12 mouse cellular contexts compared by ENCODE assay signal in genomic region chr13:11347787-11348501, GRCm38 (mm10).
DNase-seq lines count a peak whose midpoint lies in the region; ATAC-seq lines count a peak whose summit lies in the region.
"Had no signal": no experiment of that assay in that cellular context is flagged by ENCODE, and none has a peak within 500 bp of the region (broad histone marks: within the 10 kb centered on the region; RNA-seq: fewer than 3 reads in every experiment).

No protein-coding gene starts in this region.

- no peaks in the 10 kb centered on the region for H3K9me3 ChIP-seq in forebrain, embryonic 16.5 days (ENCODE audit: control insufficient read depth, low read length)
- no peaks in the 10 kb centered on the region for H3K9me3 ChIP-seq in midbrain, embryonic 14.5 days (ENCODE audit: control insufficient read depth, low read length)
- H3K9me3 ChIP-seq: stomach, embryonic 15.5 days had no signal

- intact Hi-C loops in left cerebral cortex, postnatal 4 days (cut with DNase I): no loop called here

- WGBS in forebrain, embryonic 16.5 days: 17% methylated on average over 6 of the region's 6 CpGs
- 35% methylated on average over 6 of the region's 6 CpGs for WGBS in midbrain, embryonic 14.5 days

- no peak overlapping the region for H3K4me3 ChIP-seq in forebrain, embryonic 16.5 days (replicated peaks; ENCODE audit: low read length)
- H3K4me3 ChIP-seq in midbrain, embryonic 14.5 days (replicated peaks; ENCODE audit: low read depth, low read length): no peak overlapping the region
- H3K4me3 ChIP-seq: stomach, embryonic 15.5 days had no signal

- no peak overlapping the region for H3K4me2 ChIP-seq in forebrain, embryonic 16.5 days (ENCODE audit: low read length)
- H3K4me2 ChIP-seq in midbrain, embryonic 14.5 days (ENCODE audit: low read length): no peak overlapping the region
- H3K4me2 ChIP-seq: stomach, embryonic 15.5 days had no signal

- H3K27me3 ChIP-seq in forebrain, embryonic 16.5 days (replicated peaks; ENCODE audit: control insufficient read depth, insufficient read depth, low read length): no peaks in the 10 kb centered on the region
- H3K27me3 ChIP-seq in midbrain, embryonic 14.5 days (ENCODE audit: control insufficient read depth, insufficient read depth, low read length): no peaks in the 10 kb centered on the region
- H3K27me3 ChIP-seq: Patski; stomach, embryonic 15.5 days had no signal

- H3K4me1 ChIP-seq in forebrain, embryonic 16.5 days (replicated peaks; ENCODE audit: control insufficient read depth, insufficient read depth, low read length): peaks cover 6% of the 10 kb centered on the region
- no peaks in the 10 kb centered on the region for H3K4me1 ChIP-seq in midbrain, embryonic 14.5 days (ENCODE audit: control insufficient read depth, insufficient read depth, low read length)
- H3K4me1 ChIP-seq: stomach, embryonic 15.5 days had no signal

- no peak overlapping the region for H3K9ac ChIP-seq in forebrain, embryonic 16.5 days (replicated peaks; ENCODE audit: low read depth, low read length)
- no peak overlapping the region for H3K9ac ChIP-seq in midbrain, embryonic 14.5 days (replicated peaks; ENCODE audit: low read length)
- H3K9ac ChIP-seq: stomach, embryonic 15.5 days had no signal

- DNase-seq in adrenal gland, postnatal 25 days: peak; percentile 13
- no peak for DNase-seq in adrenal gland, adult 2 months
- peak; percentile 82 for DNase-seq in left cerebral cortex, postnatal 4 days
- no peak for DNase-seq in left cerebral cortex, adult 11 months (ENCODE audit: low spot score)
- DNase-seq in midbrain, embryonic 14.5 days: peak; percentile 70
- no peak for DNase-seq in thymus, postnatal 10 days (ENCODE audit: low spot score in 2 of 2)
- DNase-seq in urinary bladder, postnatal 36 days (ENCODE audit: low spot score in 2 of 2): no peak
- DNase-seq: heart, adult 18-20 months had no signal

- peak overlapping the region; percentile 23; the same call in 1 of the 2 replicates for H3K27ac ChIP-seq in forebrain, embryonic 16.5 days (ENCODE audit: low read length)
- no peak overlapping the region for H3K27ac ChIP-seq in midbrain, embryonic 14.5 days (replicated peaks; ENCODE audit: low read depth, low read length)
- H3K27ac ChIP-seq: stomach, embryonic 15.5 days had no signal

- no peaks in the 10 kb centered on the region for H3K36me3 ChIP-seq in forebrain, embryonic 16.5 days (ENCODE audit: control insufficient read depth, insufficient read depth)
- no peaks in the 10 kb centered on the region for H3K36me3 ChIP-seq in midbrain, embryonic 14.5 days (ENCODE audit: control insufficient read depth, insufficient read depth, low read length)
- H3K36me3 ChIP-seq: stomach, embryonic 15.5 days had no signal

- peak; percentile 84 for ATAC-seq in forebrain, embryonic 16.5 days
- peak; percentile 79; the same call in 1 of the 2 replicates for ATAC-seq in midbrain, embryonic 14.5 days (ENCODE audit: low FRiP score, low TSS enrichment)
- ATAC-seq: lung, postnatal 0 days; Patski had no signal

Comparison
In these comparisons a context has a peak if more than half of its experiments do, and no peak if none do; other contexts are left out.
1. DNase-seq: peak in adrenal gland, postnatal 25 days (single experiment), left cerebral cortex, postnatal 4 days (single experiment) and midbrain, embryonic 14.5 days (single experiment); none in adrenal gland, adult 2 months (single experiment), left cerebral cortex, adult 11 months (single experiment), thymus, postnatal 10 days (0 of 2) and urinary bladder, postnatal 36 days (0 of 2).